Mouse (Mus musculus): Measurements from ENCODE around the gene Cpvl.
A peak's percentile ranks its signal among the peaks of the same experiment; 100 is the strongest.

Gene Cpvl

DNA sequence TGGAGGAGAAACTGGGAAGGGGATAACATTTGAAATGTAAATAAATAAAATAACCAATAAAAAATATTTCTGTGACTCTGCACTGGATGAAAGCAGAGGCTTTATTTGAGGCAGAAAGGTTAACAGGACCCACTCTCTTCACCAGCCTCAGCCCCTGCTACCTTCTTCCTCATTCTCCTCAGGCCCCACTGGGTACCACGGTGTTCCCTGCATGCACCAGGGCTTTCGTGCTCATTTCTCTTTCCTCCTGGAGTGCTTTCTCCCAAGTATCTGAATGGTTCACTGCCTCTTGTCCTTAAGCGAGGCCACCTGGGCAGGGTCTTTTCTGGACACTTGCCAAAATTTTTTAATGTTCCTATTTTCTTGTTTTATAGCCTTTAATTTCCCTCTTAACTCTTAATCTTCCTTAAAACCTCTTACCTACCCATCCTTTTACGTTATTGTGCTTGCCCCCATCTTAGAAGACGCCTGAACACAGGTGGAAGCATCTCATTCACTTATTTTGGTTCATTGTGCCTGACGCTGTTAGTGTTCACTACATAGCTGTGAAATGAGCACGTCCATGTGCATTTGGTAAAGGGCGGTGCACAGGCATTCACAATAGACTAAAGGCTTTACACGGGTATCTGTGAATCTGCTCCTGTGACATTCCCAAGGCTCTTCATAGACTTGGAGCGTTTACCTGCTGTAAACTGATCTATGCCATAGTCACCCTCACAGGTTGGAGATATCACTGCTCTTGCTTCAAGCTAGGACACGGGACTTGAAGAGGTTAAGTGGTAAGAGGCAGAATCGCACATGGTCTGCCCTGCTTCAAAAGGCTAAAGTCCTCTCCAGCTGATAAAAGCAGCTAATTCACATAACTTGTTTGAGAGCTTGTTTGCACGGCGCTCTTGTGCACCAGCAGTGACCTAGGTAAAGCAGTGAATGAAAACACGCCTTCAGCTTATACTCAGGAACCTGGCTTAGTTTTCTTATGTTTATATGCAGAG lies 41.0 kb downstream of the Cpvl start:
- DNase-seq (ENCODE audit: low spot score) = no peak

DNA sequence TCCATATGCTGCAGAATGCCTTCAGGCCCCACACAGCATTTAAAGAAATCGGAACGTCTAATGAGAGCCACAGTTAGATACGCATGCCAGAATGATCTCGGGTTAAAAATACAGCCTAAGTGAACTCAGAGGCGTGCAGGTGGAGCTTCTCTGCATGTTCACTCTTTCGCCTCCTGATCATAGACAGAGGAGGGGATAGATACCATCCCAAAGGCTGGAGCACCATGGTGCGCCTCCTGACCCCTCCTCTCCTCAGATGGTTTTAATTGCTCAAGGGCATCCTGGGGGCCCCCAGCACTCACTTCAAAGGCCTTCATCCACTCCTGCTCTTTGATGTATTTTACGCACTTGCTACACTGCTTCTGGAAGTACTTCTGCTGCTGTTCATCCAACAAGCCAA lies 46.9 kb downstream of the Cpvl start:
- DNase-seq (ENCODE audit: low spot score) = peak; percentile 37

- DNase-seq (ENCODE audit: low spot score) = no peak
Measured at GRCm38 (mm10) chr6:53929858-53930257, 48.6 kb downstream of the Cpvl start.

DNA sequence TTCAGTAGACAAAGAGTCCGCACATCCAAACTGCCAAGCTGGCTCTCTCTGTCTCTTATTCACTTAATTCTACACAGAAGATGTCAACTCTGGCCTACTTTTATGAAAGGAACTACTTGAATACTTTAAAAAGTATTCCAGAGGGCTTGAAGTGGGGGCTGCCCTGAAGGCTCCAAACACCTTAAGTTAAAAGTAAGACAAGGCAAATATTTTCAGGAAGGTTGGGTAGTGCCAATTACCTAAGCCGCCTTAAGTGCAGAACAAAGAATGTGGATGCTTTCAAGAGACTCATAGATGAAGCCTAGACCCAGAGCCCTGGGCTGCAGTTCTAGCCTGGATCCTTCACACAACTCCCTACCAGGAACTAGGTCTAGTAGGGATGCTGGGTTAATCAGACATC lies 52.3 kb downstream of the Cpvl start:
- no peak for DNase-seq (ENCODE audit: low spot score)

- no peak for DNase-seq (ENCODE audit: low spot score)
Measured at GRCm38 (mm10) chr6:53925192-53925591, 53.3 kb downstream of the Cpvl start.

DNA sequence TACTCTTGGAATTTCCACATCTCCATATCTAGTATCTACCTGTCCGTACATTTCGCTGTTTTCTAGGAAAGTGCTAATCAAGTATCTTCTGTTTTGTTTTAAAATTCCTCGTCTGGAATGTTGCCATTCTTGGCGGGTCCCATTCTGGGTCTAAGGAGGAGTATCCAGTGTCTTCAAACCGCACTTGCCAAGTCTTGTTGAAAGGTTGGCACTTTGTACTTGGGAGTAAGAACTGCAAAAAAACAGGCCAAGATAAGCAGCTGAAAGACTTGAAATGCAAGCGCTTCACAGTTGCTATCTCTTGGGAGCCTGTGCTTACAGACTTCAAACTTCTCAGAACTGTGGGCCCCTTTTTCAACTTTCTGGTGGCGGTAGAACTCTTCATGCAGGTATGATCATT lies 58.4 kb downstream of the Cpvl start:
- DNase-seq (ENCODE audit: low spot score) = no peak

DNA sequence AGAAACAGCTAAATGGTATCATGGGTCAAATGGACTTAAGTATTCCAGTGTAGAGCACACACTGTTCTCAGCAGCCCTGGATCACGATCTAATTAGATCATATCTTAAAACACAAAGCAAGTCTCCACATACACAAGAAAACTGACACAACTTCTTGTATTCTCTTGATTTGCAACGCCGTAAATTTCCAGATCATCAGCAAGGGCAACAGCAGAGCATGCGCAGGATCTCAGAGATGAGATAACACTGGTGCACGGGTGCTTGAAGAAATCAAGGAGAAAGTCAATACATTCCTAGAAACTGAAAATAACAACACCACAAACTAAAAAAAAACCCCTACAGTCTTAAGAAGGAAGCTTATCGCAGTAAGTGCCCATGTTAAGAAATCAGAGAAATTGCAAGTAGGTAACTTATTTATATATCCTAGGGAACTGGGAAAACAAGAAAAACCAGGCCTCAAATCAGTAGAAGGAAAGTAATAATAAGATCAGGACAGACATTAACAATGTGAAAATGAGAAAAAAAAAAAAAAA lies 61.4 kb downstream of the Cpvl start:
- no peak for DNase-seq (ENCODE audit: low spot score)

DNA sequence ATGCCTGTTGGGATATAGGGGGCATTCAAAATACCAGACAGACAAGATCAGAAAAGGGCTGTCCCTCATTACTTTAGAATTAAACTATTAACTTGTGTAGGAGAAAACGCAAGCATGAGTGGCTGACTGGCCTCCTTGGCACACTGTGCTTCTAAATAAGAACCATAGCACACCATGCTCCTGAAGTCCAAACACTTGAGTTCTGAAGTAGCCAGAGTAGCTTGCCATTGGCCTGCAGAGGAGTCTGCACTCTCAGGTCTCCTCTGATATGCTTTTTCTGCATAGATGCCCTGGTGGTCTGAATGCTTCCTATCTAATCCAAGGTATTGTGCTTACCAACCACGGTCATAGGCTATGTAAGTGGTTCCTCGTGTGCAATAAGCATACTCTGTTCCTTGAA lies 63.1 kb downstream of the Cpvl start:
- DNase-seq (ENCODE audit: low spot score) = no peak

- DNase-seq (ENCODE audit: low spot score) = peak; percentile 34
Measured at GRCm38 (mm10) chr6:53913151-53913550, 65.3 kb downstream of the Cpvl start.

GRCm38 (mm10) chr6:53912112-53912782 lies 66.2 kb downstream of the Cpvl start:
- peak; percentile 39 for DNase-seq (ENCODE audit: low spot score)

- peak; percentile 60 for DNase-seq (ENCODE audit: low spot score)
Measured at GRCm38 (mm10) chr6:53909986-53910385, 68.5 kb downstream of the Cpvl start.

- peak; percentile 50 for DNase-seq (ENCODE audit: low spot score)
Measured at GRCm38 (mm10) chr6:53909446-53909845, 69.0 kb downstream of the Cpvl start.

DNA sequence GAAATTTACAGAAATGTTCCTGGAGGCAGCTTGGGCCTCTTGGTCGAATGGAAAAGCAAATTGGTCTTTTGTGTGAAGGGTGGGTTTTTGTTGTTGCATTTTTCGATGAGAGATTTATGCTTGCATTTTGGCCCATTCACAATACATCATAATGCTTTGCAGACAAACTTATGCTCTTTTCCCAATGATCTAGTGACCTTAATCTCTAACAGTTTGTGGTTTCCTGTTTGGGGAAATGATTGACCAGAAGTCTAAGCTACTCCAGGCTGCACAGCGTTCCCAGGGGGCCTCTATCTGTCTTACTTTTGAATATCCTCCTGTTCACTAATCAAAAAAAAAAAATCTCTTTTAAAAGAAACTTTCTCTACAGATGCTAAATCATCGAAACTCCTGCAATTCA lies 71.6 kb downstream of the Cpvl start:
- no peak for DNase-seq (ENCODE audit: low spot score)

GRCm38 (mm10) chr6:53906051-53906462 lies 72.4 kb downstream of the Cpvl start:
- no peak for DNase-seq (ENCODE audit: low spot score)

DNA sequence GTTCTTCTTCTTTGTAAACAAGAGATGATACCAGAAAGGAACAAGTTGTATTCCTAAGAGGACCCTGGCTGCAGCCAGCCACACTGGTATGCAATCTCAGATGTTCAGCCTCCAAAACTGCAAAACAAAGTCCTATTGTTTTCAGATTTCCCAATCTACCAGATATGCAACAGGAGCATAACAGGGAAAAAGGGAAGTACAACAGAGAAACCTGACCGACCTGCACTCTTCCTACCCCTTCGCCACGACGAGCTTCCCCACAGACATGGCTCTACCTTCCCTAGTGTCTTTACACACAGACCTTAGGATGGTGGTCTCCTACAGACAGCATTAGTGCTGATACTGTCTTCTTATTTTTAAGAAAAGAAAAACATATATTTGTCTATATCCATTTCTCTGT lies 72.9 kb downstream of the Cpvl start:
- DNase-seq (ENCODE audit: low spot score) = no peak

GRCm38 (mm10) chr6:53904703-53905395 lies 73.6 kb downstream of the Cpvl start:
- no peak for DNase-seq (ENCODE audit: low spot score)

- no peak for DNase-seq (ENCODE audit: low spot score)
Measured at GRCm38 (mm10) chr6:53904186-53904585, 74.3 kb downstream of the Cpvl start.

GRCm38 (mm10) chr6:53901741-53902140 lies 76.7 kb downstream of the Cpvl start:
- peak; percentile 44 for DNase-seq (ENCODE audit: low spot score)

DNA sequence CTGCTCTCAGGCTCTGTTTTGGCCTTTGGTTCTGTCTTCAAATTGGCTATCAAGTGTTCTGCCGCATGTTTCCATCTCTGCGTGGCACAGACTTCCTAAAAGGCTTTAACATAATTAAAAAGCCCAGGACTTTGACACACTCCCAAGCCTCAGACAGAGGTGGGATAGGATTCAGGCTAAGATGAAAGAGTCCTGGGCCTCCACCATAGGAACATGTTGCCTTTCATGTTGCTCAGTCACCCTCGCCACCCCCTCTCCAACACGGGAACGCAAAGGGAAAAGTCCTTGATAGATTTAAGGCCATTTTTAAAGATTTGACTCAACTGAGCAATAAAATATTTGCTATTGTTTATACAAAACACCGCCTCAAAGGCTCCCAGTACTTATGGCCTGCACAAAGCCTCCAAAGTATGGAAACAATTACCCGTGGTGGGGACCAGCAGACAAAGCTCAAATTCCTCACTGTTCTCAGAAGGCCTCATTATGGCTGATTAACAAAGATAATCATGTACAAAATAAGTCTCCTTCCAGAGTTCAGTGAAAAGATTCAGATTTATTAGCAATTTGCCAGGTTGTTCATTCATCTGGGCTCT lies 80.5 kb downstream of the Cpvl start:
- DNase-seq (ENCODE audit: low spot score) = no peak

GRCm38 (mm10) chr6:53897126-53897525 lies 81.3 kb downstream of the Cpvl start:
- DNase-seq (ENCODE audit: low spot score) = no peak

GRCm38 (mm10) chr6:53893731-53894130 lies 84.7 kb downstream of the Cpvl start:
- no peak for DNase-seq (ENCODE audit: low spot score)

- no peak for DNase-seq (ENCODE audit: low spot score)
Measured at GRCm38 (mm10) chr6:53891109-53891508, 87.4 kb downstream of the Cpvl start.

Data from embryo, embryonic 10 days (tissue).